Mouse (Mus musculus) stomach, postnatal 0 days (tissue): ENCODE data around the gene Irgm2.

Experiments used
- CTCF ChIP-seq: IDR thresholded peaks from 2 replicates; pipeline ENCODE4 v1.5.1; 2016; ENCODE audit warnings: antibody characterized with exemption, low read depth, mild to moderate bottlenecking, moderate library complexity
- EP300 ChIP-seq: optimal IDR thresholded peaks from 2 replicates; pipeline ENCODE3; 2016; ENCODE audit warnings: antibody characterized with exemption

- TF ChIP-seq CTCF: no peak
- no peak for TF ChIP-seq EP300
These were observed 14.4 kb downstream of the Irgm2 start for GRCm38 (mm10) chr11:58213673-58214342.
